Mouse (Mus musculus) ES-Bruce4 (cell line): Measurements from ENCODE around the gene Zfp462.

ENCODE experiments used
- CTCF ChIP-seq: IDR thresholded peaks from one replicate; pipeline ENCODE4 v1.8.1; 2011; ENCODE audit warnings: low read depth, low read length
- POLR2A ChIP-seq: IDR thresholded peaks from one replicate; pipeline ENCODE4 v1.8.1; 2011; ENCODE audit warnings: low read length; ENCODE audit not compliant: insufficient read depth

DNA sequence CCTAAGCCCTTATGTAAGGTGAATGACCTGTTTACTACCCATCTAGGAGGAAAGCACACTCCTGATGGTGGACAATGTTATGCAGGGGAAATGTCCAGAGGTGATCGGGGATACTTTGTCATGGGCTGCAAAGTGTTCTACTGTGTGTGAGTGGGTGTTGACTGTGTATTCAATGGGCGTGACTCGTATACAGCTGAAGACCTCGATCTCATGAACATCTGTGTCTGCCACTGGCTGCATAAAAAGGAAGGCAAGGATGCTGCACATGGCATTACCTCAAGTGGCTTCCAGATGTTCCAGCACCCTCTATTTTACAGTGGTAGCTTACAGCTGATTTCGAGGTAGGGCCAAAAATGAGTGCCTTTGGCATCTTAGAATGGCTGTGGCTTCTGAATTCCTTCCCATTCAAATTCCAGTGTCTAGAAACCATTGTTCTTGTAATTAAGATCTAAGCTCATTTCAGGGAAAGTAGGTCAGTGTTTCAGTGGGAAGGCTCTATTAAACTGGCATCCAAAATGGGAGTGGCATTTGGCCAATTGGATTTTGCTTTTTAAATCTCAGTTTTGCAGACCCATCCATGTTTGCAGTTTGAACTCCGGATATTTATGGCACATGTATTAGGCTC, 96.4 kb downstream of the Zfp462 start:
- TF ChIP-seq CTCF (no peak), POLR2A (no peak)
